Mouse (Mus musculus) midbrain, postnatal 0 days (tissue): Measurements from ENCODE around the gene Lsm12. TPM values are rescaled to one million over a fixed set of nuclear protein-coding genes. Genes with fewer than 3 reads are reported as not detected.
A peak's percentile ranks its signal among the peaks of the same experiment; 100 is the strongest.

Experiments used
- ATAC-seq: fragments of 200-750 bp; cut with Nextera tagmentation; 2 replicates; pipeline ENCODE4 v1.8.0; 2017; ENCODE audit warnings: moderate number of reproducible peaks, mild to moderate bottlenecking, moderate TSS enrichment, moderate library complexity; ENCODE audit not compliant: low FRiP score
- DNase-seq: peaks from one replicate; pipeline ENCODE4 v3.0.0-alpha.2; 2015; ENCODE audit warnings: low spot score
- H3K27ac ChIP-seq: fragments of 300-500 bp; sonication (generic); 2 replicates; pipeline ENCODE4 v1.5.1; 2014; ENCODE audit warnings: low read depth, mild to moderate bottlenecking, low read length, mixed read lengths
- H3K27me3 ChIP-seq: fragments of 300-500 bp; sonication (generic); 2 replicates; pipeline ENCODE4 v1.6.1; 2014; ENCODE audit warnings: low read length, control low read depth, mixed read lengths; ENCODE audit not compliant: insufficient read depth
- H3K36me3 ChIP-seq: fragments of 300-500 bp; sonication (generic); 2 replicates; pipeline ENCODE4 v1.6.1; 2014; ENCODE audit warnings: low read length, control low read depth, mixed read lengths; ENCODE audit not compliant: insufficient read depth
- H3K4me1 ChIP-seq: fragments of 300-500 bp; sonication (generic); 2 replicates; pipeline ENCODE4 v1.6.1; 2014; ENCODE audit warnings: mild to moderate bottlenecking, control low read depth, antibody characterized with exemption, low read length, mixed read lengths; ENCODE audit not compliant: insufficient read depth
- H3K4me2 ChIP-seq: fragments of 300-500 bp; sonication (generic); 2 replicates; pipeline ENCODE4 v1.6.1; 2014; ENCODE audit warnings: low read depth, mild to moderate bottlenecking, low read length, mixed read lengths; ENCODE audit not compliant: poor library complexity, severe bottlenecking
- H3K4me3 ChIP-seq: fragments of 300-500 bp; sonication (generic); 2 replicates; pipeline ENCODE4 v1.5.1; 2014; ENCODE audit warnings: low read depth, mild to moderate bottlenecking, low read length, moderate library complexity
- H3K9ac ChIP-seq: fragments of 300-500 bp; sonication (generic); replicated peaks from 2 replicates; pipeline ENCODE4 v1.6.1; 2014; ENCODE audit warnings: mild to moderate bottlenecking, low read length, moderate library complexity, mixed read lengths; ENCODE audit not compliant: poor library complexity, severe bottlenecking
- H3K9me3 ChIP-seq: fragments of 300-500 bp; sonication (generic); 2 replicates; pipeline ENCODE4 v1.6.1; 2016; ENCODE audit warnings: low read length, control low read depth
- CTCF ChIP-seq: IDR thresholded peaks from 2 replicates; pipeline ENCODE4 v1.5.1; 2016; ENCODE audit warnings: antibody characterized with exemption, mild to moderate bottlenecking
- WGBS: fragments of 180-500 bp; shearing (Covaris S2); extraction: QIAGEN DNeasy Blood & Tissue Kit; methylation state at CpG from one replicate; pipeline ENCODE4 v1.1.7; 2014; 5-methylcytosine and 5-hydroxymethylcytosine counted together
- polyA plus RNA-seq: library from polyadenylated mRNA; unstranded; fragments of >200 nt; fragmentation: Nextera tagmentation; extraction: Ambion mirVana; gene quantifications from 2 replicates; pipeline ENCODE4 v1.2.1, GENCODE M21; 2015
- total RNA-seq: library from RNA; depleted of rRNA; stranded (reverse); fragments of >200 nt; gene quantifications from 2 replicates; pipeline ENCODE4 v1.2.3, GENCODE M21; 2014

Gene Lsm12
- total and polyA plus RNA-seq, 2 experiments from 2014 or later = 77.7 to 147 TPM

GRCm38 (mm10) chr11:102217876-102218430 lies 32.9 kb upstream of the Lsm12 start:
- Histone ChIP-seq H3K4me1 (peaks cover 28% of the 10 kb centered on the region; the same call in 1 of the 2 replicates), H3K4me2 (peak overlapping the region; percentile 54)
- 73% methylated on average over 7 of the region's 7 CpGs for WGBS

GRCm38 (mm10) chr11:102217396-102217795 lies 32.3 kb upstream of the Lsm12 start:
- Histone ChIP-seq H3K9ac (no peak overlapping the region; the same call in 1 of the 2 replicates), H3K4me2 (peak overlapping the region; percentile 54; the same call in 1 of the 2 replicates), H3K27me3 (no peaks in the 10 kb centered on the region), H3K4me3 (no peak overlapping the region), H3K36me3 (peaks cover 14% of the 10 kb centered on the region), H3K9me3 (no peaks in the 10 kb centered on the region), H3K4me1 (peaks cover 28% of the 10 kb centered on the region; the same call in 1 of the 2 replicates), H3K27ac (no peak overlapping the region)
- no peak for TF ChIP-seq CTCF
- 77% methylated on average over 6 of the region's 6 CpGs for WGBS
- no peak for ATAC-seq
- DNase-seq = no peak

More at GRCm38 (mm10) chr11:102217876-102218430, 32.9 kb upstream of the Lsm12 start:
- Histone ChIP-seq H3K27me3 (no peaks in the 10 kb centered on the region), H3K4me3 (peak overlapping the region; percentile 22; the same call in 1 of the 2 replicates), H3K9ac (peak overlapping the region; percentile 59), H3K36me3 (peaks cover 17% of the 10 kb centered on the region), H3K27ac (0 out of 2 replicates have a peak overlapping the region, but pooled peaks have one; percentile 62), H3K9me3 (no peaks in the 10 kb centered on the region)
- no peak for DNase-seq
- no peak for ATAC-seq
- TF ChIP-seq CTCF = no peak

DNA sequence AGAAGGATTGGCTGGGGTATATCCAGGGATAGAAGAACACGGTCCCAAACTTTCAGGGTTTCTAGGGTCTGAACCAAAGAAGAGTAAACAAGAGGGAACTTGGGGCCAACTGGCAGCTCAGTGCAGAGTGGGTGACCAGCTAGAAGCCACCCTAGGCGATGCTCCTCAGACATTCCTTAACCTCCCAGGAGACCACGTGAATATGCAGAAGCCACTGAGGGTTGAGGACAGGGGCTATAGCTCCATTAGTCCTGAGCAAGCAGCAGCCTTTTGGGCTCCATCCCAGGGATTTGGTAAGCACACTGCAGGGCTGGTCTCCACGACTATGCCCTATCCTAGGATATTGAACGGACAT lies 31.8 kb upstream of the Lsm12 start:
- WGBS = 56% methylated on average over 5 of the region's 5 CpGs
- Histone ChIP-seq H3K4me1 (peaks cover 28% of the 10 kb centered on the region; the same call in 1 of the 2 replicates), H3K27ac (no peak overlapping the region; the same call in 1 of the 2 replicates)

DNA sequence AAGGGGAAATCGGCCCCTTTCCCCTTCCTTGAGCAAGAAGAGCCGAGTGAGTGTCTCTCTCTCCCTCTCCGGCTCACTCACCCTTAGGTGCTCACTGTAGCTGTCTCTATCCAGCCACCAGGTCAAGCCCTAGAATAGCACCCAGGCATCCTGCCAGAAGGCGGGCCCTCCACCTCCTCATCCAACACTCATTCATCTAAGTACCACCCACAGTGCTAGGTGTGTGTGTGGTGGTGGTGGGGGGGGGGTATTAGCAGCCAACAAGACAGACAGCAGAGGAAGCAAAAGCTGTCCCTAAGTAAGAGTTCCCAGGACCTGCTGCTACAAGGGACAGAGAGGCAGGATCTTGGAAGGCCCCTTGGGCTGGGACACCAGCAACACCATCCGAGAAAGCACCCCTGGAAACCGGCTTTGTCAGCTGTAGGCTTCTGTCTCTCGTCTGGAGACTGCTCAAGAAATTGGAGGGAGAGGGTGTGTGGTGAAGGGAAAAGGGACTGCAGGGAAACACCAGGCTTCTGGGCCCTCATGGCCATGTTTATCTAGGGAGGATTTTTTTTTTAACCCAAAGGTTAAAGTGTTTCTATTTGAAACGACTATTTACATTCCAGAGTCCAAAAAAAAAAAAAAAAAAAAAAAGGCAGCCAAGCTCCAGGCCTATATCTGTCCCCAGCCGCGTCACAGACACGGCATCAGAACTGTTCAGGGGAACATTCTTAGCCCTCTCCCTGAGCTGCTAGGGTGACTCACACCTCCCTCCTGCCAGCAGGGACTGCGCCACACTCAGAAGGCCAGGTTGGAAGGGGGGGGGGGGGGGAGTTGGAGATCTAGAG lies 31.2 kb upstream of the Lsm12 start:
- Histone ChIP-seq H3K9ac (peak overlapping the region; percentile 0; the same call in 1 of the 2 replicates), H3K4me1 (peaks cover 28% of the 10 kb centered on the region; the same call in 1 of the 2 replicates), H3K4me3 (no peak overlapping the region), H3K27ac (no peak overlapping the region; the same call in 1 of the 2 replicates), H3K27me3 (no peaks in the 10 kb centered on the region), H3K4me2 (no peak overlapping the region), H3K36me3 (peaks cover 9% of the 10 kb centered on the region), H3K9me3 (no peaks in the 10 kb centered on the region)
- WGBS = 50% methylated on average over 12 of the region's 12 CpGs
- no peak for TF ChIP-seq CTCF
- DNase-seq (peak; percentile 43), ATAC-seq (no peak)

More for the DNA sequence above, 31.8 kb upstream of the Lsm12 start:
- TF ChIP-seq CTCF = no peak
- peaks cover 12% of the 10 kb centered on the region for H3K36me3 ChIP-seq
- H3K4me2 ChIP-seq = no peak overlapping the region; the same call in 1 of the 2 replicates
- H3K4me3 ChIP-seq = no peak overlapping the region
- no peaks in the 10 kb centered on the region for H3K27me3 ChIP-seq
- H3K9ac ChIP-seq = no peak overlapping the region
- H3K9me3 ChIP-seq = no peaks in the 10 kb centered on the region
- no peak for ATAC-seq
- DNase-seq = no peak

DNA sequence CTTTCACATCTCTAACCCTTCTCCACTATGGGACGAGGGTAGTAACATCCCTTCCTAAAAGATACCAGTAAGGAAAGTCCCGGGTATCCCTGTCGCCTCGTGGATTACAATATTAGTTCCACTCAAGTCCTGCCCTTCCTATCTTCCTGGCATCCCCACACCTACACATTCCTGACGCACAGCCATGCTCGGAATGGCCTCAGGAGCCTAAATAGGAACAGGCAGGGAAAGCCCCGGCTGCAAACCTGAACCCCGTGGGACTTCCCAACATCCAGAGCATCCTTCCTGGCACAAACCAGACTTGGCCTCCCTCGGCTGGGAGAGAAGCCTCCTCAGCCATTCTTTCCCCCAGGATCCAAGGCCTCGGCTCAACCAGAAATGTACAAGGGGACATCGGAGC lies 30.4 kb upstream of the Lsm12 start:
- peak overlapping the region; percentile 0; the same call in 1 of the 2 replicates for H3K9ac ChIP-seq
- H3K4me2 ChIP-seq = no peak overlapping the region

More for the DNA sequence above, 30.4 kb upstream of the Lsm12 start:
- no peak for DNase-seq
- H3K4me1 ChIP-seq = peaks cover 28% of the 10 kb centered on the region; the same call in 1 of the 2 replicates
- no peaks in the 10 kb centered on the region for H3K27me3 ChIP-seq
- peaks cover 8% of the 10 kb centered on the region for H3K36me3 ChIP-seq
- 79% methylated on average over 11 of the region's 11 CpGs for WGBS
- no peaks in the 10 kb centered on the region for H3K9me3 ChIP-seq
- H3K27ac ChIP-seq = no peak overlapping the region
- ATAC-seq = no peak
- TF ChIP-seq CTCF = no peak
- no peak overlapping the region for H3K4me3 ChIP-seq
